Mouse (Mus musculus): ENCODE results near the gene Mvd.

The Mvd gene

DNA sequence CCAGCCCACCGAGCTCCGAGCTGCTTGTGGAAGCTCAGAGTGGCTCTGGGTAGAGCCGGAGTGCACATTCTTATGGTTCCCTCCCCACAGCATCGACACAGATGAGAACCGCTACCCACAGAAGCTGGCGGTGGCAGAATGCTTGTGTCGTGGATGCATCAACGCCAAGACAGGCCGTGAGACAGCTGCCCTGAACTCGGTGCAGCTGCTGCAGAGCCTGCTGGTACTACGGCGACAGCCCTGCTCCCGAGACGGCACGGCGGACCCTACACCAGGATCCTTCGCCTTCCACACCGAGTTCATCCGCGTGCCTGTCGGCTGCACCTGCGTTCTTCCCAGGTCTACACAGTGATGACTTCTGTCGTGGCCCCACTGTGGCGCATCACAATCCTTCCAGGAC lies 20.0 kb downstream of the Mvd start:
- no peak for DNase-seq

GRCm38 (mm10) chr8:122421376-122422070 lies 21.7 kb downstream of the Mvd start, which contains the start of gene Il17c:
Il17c (plus strand) TSS chr8:122422020.
- no peak for DNase-seq

GRCm38 (mm10) chr8:122419881-122420555 lies 23.2 kb downstream of the Mvd start:
- DNase-seq = no peak

GRCm38 (mm10) chr8:122415554-122415953 lies 27.7 kb downstream of the Mvd start:
- no peak for DNase-seq

DNA sequence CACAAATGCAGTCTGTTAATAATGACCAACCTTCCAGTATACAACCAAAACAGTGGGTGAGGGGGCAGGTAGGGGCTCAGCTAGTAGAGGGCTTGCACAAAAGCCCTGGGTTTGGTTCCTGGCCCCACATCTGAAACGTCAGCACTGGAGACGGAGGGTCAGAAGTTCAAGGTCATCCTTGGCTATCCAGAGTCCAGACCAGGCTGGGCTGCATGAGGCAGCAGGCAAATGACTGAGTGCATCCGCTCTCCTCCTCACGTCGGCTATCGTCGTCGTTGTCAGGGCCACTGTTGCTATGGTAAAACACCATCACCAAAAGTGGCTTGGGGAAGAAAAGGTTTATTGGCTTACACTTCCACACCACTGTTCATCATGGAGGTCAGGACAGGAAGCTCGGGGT lies 28.9 kb downstream of the Mvd start:
- no peak for DNase-seq

GRCm38 (mm10) chr8:122407678-122408077 lies 35.5 kb downstream of the Mvd start:
- no peak for DNase-seq

DNA sequence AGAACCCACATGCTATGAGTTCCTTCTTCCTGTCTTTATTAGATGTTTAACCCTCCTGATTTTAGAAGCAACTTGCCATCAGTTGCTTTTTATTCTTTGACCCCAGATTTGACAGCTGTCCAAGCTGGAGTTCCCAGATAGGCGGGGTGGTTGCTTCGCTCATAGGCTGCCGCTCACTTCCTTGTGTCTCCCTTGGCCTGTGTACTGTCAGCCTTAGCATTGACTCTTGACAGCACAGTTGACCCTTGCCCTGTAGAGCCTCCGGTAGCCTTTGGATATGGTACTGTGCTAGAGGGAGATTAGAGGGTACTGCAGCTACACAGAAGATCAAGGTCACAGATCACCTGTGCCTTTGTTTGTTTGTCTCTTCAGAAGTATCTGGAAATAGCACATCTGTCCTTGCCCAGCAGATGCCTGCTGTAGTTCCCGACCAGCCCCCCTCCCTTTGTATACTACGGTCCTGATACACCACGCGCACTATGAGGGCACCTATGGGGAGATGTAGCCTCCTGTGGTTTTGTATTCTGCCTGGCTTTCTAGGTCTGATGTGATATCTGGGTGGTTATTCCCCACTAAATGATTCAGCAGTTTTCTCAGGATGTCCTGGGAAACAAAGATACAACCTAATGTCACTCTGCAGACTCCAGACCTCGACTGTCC lies 37.9 kb downstream of the Mvd start:
- no peak for DNase-seq

DNA sequence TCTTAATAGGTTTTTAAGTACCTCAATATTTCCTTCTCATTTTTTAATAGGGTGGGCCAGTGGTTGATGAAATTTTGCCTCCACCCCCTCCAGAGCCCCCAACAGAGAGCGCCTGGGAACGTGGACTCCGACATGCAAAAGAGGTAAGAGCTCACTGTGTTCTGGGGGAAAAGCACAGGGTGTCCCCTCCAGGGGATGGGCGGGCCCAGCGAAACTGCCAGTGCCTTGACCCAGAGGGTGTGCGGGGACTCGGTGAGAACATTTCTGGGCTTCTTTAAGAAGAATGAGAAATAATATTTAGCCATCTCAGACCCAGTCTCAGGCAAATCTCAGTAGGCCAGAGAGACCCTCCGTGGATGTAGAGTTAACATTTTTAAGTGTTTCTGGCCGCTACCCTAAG lies 45.0 kb downstream of the Mvd start:
- DNase-seq = no peak

DNA sequence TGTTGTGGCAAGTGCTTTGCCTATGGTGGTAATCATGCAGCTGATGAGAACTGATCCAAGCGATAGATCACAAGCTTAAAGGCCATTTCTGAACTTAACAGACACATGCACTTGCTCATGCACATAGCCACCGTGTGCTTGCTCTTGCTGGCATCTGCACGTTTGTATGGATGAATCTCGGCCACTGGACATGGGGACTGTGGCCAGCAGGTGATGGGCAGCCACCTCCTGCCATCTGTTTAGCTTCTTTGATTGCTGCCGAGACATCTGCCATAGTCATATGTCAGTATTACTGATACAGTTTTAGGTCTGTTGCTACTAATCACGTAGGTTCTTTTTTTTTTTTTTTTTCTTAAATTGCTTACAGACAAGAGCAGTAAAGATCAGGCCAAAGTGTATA lies 47.9 kb downstream of the Mvd start:
- DNase-seq = peak; percentile 80

GRCm38 (mm10) chr8:122393717-122394116 lies 49.5 kb downstream of the Mvd start:
- DNase-seq = no peak

DNA sequence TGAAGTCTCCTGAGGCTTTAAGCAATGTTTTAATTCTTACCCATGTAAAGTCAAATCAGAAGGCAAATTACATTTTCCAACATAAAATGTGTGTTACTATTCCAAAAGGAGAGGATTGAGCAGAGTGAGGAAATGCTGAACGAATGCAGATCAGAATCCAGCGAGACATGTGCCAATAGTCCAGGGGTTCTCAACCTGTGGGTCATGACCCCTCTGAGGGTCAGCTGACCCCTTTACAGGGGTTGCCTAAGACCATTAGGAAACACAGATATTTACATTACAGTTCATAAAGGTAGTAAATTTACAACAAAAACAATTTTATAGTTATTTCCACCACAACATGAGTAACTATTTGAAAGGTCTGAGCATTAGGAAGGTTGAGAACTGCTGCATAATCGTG lies 52.5 kb downstream of the Mvd start:
- DNase-seq = no peak

DNA sequence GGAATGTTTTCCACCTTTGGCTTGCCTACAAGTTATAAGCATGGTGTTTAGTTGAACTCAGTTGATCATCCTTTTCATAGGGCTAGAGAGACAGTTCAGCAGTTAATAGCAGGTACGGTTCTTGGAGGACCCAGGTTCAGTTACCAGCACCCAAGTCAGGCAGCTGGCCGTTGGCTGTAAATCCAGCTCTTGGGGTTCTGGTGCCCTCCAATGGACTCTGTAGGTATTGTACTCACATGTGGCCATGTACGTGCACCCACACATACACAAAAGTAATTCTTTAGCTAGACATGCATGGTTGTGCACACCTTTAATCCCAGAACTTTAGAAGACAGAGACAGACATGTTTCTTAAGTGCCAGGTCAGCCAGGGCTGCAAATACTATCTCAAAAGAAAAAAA lies 53.9 kb downstream of the Mvd start:
- no peak for DNase-seq

All from cerebellum, adult 9-10 months (tissue).